Mouse (Mus musculus) induced T-regulatory cell, adult 2 months (primary cell): ENCODE data around the gene Snapc4.

Experiments used
- DNase-seq: peaks from one replicate; pipeline ENCODE4 v3.0.0-alpha.2; 2012; ENCODE audit warnings: low read depth

Snapc4 gene

DNA sequence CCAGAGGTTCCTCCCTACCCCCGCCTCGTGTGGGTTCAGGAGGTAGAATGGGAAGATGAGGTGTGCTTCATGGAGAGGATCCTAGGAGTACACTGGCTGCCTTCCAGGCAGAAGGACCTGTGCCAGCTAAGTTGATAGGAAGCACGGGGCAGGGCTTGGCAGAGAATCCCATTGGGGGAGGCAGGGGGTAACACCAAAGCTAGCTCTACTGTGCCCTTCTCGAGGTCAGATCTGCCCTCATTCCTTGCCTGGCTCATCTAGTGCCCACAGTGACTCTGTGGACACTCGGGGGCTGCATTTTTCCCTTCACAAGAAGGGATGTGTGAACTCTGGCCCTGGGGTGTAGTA is 41.3 kb downstream of the Snapc4 start:
- DNase-seq, result no peak

DNA sequence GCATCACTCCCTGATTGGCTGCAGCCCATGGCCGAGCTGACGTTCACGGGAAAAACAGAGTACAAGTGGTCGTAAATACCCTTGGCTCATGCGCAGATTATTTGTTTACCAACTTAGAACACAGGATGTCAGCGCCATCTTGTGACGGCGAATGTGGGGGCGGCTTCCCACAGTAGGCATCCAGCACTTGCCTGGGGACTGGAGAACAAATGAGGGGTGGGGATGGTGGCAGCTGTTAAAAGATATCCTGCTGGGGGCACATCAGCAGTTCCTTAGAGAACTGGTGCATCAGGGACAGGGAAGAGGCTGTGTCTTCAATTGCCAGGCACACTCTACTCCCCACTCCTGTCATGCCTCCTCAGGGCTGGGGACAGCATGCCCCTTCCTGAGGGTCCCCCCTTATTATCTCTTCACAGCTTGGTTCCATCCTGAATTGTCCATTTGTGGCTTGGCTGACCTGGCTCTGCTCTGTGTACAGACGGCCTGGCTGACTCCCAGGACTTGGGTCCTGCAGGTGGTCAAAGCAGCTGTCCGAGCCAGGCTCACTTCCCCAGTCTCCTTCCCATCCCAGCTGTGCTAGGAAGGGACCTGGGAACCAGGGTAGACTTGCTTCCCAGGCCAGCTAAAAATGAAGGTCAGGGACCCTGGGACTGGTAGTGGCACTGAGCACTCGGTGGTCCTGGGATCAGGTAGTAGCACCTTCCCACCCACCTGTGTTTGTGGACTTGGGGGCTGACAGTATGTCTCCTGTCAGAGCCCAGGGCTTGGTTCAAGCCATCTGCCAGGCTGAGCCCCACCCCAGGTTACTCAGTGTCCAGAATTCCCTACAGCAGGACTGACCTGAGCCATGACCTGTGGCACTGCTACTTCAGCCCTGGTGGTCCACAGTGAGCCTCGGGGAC is 41.9 kb downstream of the Snapc4 start:
- no peak for DNase-seq

DNA sequence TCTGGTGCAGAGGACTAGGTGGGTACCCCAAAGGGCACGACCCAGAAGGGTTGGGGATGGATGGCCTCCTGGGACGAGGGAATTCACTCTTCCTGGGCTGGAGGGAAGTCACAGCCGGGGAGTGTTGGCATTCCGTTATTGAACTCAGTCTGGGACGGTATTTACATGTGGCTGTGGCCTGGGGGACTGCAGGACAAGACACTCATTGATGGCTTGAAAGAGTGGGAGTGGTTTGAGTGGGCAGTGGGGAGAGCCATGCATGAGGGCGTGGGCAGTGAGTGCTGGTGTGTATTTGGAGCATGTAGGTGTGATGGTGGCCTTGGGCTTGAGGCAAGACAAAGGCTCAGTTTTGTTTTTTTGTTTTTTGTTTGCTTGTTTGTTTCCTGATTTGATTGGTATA is 49.8 kb downstream of the Snapc4 start:
- DNase-seq, result no peak

DNA sequence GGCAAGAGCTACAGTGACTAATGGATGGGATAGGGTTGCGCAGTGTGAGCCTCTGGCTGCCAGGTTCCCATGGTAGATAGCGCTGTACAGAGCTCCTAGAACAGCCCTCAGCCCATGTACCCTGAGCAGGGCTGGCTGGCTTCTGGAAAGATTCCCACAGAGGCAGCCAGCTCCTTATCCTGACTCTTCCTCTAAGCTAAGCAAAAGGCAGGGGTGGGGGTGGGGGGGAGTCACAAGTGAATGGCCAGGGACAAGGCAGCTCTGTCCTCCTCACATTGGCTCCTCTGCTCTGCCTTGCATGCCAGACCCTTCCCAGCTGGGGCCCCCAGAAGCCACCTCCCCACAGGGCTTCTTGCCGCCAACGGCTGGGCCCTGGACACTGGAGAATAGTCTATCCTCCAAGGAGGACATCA is 50.4 kb downstream of the Snapc4 start:
- DNase-seq, result no peak

DNA sequence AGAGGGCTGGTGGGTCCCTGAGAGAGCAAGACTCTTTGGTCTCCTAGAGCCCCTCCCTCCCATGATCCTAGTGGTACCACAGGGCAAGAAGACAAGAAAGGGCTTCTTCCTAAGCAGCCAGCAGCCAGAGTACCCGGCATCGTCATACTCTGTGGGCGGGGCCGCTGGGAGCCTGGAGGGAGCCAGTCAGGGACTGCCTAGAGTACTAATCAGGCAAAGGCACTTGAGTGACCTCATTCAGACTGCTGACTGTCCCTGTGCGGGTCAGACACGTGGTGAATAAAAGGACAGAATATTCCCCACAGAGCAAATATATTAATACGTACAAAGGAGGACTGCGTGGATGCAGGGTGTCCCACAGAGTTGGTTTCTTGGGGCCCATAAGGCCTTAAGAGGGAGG is 51.1 kb downstream of the Snapc4 start:
- no peak for DNase-seq

DNA sequence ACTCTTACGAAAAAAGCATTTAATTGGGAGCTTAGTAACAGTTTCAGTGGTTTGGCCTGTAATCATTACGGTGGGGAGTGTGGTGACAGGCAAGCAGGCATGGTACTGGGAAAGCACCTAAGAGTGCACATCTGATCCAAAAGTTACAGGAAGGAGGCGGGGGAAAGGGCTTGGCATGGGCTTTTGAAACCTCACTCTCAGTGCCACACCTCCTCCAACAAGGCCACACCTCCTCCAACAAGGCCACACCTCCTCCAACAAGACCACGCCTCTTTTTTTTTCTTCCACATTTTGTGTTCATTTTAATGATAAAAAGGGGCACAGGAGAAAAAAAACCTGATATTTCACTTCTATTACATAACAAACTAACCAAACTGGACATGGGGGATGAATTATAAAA is 52.6 kb downstream of the Snapc4 start:
- DNase-seq, result peak; percentile 78

DNA sequence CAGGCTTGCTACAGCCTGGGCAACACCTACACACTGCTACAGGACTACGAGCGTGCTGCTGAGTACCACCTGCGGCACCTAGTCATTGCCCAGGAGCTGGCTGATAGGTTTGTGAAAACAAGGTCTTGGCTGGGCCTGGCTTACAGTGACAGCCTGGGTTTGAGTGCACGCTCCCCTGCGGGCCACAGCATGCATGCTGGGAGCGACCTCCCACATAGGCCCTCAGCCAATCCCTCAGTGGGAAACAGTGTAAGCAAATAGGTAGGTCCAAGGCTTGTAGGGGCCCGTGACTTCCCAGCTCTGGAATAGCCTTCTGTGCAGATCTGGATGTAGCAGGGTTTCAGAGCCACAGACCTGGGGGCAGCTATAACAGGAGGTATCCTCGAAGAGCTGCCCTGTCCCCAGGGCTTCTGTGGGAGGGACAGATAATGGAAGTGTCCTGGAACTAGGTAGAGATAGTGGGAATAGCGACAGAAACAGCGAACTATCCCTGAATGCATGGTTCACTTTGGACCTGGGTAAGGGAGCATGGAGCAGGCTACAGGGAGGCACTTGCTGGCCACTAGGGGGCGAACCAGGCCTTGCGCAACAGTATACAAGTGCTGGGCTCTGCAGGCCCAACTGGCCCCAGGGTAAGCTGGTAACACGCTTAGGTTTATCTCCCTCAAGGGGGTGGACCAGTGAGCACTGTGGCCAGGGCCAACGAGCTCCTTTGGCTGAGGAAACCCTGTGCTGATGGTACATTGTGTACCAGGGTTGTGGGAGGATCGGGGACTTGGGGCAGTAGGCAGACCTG is 54.9 kb downstream of the Snapc4 start:
- peak; percentile 83 for DNase-seq

DNA sequence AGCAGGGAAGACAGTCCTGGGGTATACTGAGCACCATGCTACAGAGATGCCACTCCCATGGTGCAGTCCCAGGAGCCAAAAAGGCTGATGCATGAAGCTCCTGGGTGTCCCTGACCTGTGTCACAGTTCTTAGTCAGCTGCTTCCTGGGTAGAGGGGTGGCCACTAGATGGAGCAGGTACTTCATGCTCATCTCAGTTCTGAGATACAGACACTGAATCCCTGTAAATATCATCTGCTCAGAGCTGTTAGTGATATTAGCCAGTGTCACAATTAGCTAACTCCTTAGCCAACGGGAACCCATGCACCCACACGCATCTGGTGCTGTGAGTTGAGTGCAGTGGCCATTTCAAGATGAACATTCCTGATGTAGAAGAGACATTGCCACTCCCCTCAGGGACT is 55.5 kb downstream of the Snapc4 start:
- DNase-seq, result peak; percentile 52

DNA sequence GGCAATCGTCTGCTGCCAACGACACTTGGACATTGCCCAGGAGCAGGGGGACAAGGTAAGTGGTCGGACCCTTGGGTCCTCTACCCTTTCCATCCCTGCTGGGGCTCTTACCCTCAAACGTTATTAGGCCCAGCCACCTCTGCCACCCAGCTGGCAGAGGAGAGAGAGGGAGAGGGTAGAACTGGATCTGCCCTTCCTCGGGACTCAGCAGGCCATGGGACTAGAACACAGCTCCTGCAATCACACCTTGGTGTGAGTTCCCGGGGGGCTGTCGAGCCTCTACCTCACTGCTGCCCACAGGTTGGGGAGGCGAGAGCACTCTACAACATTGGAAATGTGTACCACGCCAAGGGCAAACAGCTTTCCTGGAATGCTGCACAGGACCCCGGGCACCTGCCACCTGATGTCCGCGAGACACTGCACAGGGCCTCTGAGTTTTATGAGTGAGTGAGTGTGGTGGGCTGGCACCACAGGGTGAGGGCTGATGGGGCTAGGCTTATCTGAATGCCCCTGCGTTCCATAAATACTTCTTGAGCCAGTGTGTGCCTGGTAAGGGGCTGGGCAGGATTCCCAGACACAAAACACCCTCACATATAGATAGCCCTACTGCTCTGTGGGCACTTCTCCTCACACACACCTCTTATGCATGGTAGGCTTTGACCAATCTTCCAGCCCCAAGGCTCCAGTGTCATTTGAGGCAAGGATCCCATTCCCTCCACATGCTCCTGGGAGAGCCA is 56.7 kb downstream of the Snapc4 start:
- DNase-seq, result no peak

DNA sequence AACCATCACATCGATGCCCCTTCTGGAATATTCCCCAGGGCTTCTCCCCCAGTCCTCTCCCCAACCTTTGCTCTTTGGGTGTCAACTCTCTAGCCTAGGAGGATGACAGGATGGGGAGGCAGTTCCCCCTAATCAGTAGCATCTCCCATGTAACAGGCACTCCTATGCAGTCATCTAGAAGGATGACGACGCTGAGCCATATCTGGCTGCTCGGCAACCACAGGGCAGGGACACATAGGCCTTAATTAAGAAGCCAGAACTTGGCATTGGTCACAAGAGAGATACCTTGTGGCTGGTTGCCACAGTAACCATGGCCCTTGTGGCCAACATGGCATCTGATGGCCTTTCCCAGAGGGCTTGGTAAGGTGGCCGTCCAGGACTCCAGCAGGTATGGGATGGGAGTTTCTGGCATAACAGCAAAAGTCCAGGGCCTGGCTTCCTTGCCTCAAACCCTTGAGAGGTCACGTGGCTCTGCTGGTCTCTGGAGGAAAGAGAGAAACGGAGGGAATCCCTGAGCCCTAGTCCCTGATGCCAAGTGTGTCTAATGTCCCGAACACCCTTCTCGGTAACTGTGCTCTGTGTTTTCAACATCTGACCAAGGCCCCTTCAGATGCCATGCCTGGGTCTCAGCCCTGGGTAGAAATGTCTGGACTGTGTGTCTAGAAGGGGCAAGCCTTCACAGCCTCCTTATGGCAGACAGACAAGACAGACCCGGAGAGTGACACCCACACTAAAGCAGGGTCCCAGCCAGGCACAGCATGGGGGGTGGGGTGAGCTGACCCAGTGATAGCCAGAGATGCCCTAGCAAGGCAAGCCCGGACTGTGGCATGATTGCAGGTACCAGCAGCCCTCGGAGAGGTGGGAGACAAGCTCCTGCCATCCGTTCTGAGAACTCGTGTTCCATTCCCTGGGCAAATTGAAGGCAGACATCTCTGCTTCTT is 59.9 kb downstream of the Snapc4 start:
- no peak for DNase-seq

DNA sequence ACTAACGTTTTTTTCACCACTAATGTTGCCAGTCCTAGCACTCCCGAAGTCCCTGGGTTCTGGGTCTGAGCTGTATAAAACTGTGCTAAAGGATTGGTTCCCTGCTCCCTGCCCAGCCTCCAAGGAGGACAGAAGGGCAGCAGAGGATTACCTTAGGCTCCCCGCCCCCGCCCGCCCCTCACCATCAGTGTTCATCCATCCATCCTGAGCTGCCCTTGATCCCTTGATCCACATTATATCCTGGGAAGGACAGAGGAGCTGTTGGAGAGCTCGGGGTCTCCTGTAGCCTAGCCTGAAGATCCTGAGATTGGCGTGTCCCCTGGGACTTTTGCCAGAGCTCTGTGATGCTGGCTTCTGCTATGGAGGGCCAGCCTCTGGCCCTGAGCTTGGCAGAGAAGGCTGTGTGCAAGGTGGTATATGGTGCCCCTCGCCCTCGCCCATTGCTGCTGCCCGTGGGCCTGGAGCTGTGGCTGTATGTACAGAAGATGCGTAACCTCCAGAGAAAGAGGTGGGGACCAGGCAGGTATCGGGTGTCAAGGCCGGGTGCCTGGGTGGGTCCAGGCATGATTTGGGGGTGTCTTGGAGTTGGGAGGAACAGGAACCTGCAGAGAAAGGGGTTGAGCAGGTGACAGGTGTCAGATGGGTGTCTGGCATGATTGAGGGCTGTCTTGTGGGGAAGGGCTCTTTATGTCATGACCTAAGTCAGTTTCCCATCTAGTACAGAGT is 60.8 kb downstream of the Snapc4 start:
- no peak for DNase-seq

DNA sequence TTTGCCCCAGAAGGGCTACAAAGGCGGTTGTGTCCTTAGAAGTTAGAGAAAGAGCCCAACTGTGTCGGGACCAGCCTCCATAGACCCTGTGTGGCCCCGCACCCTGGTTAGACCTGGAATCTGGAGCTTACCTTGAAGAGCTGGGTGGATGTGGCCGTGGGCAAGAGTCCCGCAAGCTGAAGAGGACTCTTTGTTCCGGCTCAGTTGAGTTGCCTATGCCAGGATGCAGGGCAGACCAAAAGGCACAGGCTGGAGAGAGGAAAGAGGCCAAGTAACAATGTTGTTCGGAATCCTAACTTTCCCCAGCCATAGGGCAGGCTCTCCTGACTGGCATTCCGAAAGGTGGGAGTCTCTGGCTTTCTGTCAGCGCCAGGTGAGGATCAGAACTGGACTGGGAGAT is 61.3 kb downstream of the Snapc4 start:
- no peak for DNase-seq

DNA sequence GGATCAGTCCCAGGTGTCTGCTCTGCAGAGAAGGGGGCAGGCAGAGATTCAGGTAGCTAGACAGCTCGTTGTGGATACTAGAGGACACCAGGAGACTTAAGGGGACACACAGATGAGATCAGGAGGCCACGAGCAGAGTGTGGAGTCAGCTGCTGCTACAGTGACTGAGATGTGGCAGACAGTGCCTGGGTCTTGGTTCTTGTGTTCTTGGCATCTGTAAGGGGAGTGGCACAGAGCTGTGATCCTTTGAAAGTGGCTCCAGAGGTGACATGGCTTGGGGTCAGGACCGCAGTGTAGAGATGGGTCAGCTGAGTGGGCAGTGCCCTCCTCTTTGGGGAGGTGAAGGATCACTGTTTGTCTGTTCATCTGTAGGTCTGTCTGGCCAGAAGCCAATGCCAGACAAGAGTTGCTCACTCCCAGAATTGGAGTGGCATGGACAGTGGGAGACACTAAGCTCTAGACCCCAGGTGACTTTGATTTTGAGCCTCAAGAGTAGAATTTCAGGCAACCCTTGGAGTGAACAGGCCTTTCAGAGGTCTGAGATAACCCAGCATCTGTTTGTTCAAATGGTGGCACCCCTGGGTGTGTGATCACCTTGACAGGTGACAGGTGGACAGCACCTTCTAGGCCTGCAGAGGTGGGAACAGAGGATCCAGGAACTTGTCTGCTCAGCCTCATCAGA is 62.3 kb downstream of the Snapc4 start:
- no peak for DNase-seq

DNA sequence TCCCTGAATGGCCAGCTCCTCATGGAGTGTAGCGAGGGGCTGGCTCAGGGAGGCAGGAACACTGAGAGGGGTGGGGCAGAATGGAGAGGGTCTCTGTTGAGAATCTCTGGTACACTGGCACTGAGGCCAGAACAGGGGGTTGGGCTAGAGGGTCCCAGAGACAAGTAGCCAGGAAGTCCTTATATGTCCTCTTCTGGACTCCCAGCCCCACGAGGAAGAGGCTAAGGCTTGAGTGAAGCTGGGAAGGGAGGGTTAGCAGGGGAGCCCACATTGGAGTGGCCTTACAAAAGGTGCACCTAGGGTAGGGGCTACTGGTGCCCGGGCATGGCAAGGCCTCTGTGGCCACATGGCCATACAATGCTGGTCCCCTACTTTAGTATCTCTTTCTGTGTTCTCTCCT is 63.1 kb downstream of the Snapc4 start:
- no peak for DNase-seq

DNA sequence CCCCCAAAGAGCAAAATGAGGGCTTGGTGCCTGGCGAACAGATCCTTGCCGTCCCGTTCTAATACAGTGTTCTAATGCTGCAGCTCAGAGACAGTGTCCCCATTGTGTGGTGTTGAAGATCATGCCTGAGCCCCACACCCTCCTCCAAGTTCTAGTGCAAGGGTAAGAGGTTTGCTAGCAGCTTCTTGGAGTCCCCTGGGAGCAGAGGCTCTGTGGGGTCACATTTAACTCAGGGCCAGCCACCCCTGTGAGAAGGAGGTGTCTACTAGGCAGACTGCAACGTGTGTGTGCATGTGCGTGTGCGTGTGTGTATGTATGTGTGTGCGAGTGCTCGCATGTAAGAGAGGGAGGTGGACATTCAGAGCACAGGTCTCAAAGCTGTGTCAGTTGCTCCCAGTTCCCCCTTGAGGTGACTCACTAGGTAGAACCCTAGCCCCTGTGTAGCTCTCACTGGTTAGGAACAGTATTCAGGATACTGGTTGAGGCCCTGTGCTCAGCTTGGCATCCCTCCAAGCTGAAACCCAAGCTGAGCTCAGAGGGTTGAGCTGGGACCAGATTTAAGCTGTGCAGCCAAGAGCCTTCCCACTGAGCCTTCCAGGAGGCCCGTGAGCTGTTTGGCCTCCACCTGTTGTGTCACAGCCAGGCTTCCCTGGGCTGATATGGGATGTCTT is 63.7 kb downstream of the Snapc4 start:
- no peak for DNase-seq

DNA sequence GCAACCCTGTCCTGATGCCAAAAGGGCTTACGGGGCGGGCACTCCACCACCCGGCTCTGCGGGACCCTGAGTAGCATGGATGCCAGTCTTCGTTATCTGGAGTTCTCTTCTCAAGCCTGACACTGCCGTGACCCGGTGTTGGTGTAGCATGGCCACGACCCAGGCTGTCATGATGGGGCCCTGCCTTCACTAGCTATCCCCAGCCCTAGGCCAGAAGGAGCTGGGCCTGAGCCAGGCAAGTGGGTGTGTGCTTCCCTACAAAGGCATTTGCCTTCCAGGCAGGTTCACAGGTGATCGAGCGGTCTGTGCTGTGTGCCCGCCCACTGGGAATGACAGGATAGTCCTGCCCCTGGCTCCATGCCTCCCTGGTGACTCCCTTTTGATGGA is 64.5 kb downstream of the Snapc4 start:
- DNase-seq, result no peak

DNA sequence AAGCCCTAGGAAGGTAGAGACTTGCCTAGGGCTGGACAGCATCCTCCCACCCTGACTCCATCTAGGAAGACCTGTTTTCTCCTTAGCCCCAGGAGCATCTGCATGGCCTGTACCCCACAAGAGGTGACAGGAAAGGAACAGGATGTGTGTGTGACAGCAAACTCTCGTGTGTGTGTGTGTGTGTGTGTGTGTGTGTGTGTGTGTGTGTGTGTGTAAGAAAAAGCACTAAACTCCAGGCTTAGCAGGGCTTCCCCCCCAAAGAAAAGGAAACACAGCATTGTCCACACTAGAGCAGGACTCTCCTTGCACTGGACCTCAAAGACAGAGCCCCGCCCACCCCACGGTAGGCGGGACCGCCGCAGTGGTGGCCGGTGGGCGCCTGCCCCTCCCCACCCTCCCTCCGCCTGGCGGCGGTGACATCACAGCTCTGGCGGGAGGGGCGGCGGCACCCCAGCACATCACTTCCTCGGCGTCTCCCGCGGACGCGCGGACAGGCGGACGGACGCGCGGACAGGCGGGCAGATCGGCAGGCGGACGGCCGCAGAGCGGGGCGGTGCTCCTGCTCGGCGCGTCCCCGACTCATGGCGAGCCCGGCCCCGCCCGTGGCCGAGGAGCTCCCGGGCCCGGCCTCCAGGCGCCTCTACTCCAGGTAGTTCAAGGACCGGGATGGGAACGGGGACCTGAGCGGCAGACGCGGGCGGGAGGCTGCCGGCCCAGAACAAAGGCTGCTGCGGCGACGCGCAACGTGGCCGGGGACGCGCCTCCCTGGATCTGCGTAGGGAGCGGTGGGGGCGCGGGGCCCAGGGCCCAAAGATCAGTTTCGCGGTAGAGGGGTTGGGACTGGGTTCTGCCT is 65.2 kb downstream of the Snapc4 start, which contains the start of gene Gpsm1:
Gene Gpsm1, plus strand, starts transcription at position 444 of the 853 bp plus-strand sequence.
- DNase-seq, result peak; percentile 77

DNA sequence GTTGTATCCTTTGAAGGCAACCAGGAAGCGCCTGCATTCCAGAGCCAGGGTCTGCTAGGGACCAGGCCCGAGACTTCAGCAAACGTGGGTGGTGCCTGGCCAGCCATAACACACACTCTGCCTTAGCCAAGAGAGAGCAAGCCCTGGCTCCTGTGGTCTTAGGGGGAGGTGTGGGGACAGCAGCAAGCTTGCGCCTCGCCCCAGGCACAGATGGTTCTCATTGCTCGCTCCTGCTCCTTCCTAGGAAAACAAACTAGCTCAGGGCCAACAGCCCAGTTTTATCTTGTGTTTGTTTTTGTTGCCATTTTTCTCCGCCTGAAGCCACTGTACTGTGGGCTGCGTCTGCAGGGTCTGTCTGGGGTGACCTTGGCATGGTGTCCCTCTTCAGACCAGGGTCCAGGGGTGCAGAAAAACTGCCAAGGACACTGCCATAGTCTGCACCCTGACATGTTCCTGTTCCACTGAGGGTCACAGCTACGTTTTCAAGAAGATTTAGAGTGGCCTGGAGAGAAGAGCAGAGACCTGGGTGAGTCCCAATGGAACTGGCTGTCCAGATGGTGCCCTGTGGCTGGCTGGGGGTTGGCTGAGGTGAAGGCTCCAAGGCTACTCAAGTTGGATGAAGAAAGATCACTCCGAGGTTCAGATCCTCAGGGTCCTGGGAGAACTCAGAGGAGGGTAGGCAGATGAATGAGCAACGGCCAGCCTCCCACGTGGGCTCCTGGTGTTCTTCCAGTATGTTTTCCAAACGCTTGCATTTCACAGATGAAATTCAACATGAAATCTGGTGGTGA is 66.0 kb downstream of the Snapc4 start:
- DNase-seq, result no peak
